Mouse (Mus musculus) neutrophil, adult 5-6 weeks (primary cell): ENCODE measurements around the gene Runx2. TPM values are rescaled to one million over a fixed set of nuclear protein-coding genes. Genes with fewer than 3 reads are reported as not detected.

ENCODE experiments used
- ATAC-seq: fragments of 151-379, 151-347 bp; 2 replicates; pipeline ENCODE4 v1.8.0; 2017; ENCODE audit warnings: mild to moderate bottlenecking, moderate TSS enrichment; ENCODE audit not compliant: insufficient number of reproducible peaks, poor library complexity, low FRiP score, severe bottlenecking; ENCODE audit errors: extremely low read depth
- total RNA-seq: library from RNA; stranded (forward); fragments of 200-1000 nt; gene quantifications from 2 replicates; pipeline ENCODE4 v1.2.3, GENCODE M21; 2017

Gene Runx2
- total RNA-seq, 1 experiment from 2014 or later: 9.8 TPM

DNA sequence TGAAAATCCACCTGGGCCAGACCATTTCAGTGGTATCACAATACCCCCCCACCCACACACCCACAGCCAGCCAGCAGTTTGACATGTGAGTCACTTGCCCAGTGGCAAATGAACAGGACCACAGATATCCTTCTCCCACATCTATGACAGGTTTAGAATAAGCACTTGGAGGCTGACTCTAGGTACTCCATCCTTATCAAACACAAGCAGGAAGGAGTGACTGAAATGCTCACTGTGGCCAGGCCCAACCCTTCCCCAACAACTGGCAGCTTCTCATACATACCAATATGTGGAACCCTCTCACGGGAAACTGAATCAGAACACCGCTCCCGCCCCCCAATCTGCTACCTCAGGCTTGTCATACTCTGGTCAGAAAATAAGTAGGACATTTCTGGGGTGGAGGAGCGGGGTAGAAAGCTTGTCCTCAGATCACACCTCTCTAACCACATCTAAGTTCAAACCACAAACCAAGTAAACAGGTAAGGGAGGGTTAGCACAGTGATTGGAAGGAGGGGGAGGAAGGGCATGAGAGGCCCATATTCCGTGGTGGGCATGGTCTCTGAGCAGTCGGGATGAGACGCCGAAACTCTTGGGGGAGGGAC, 245.5 kb downstream of the Runx2 start:
- ATAC-seq: 0 out of 2 replicates have a peak, but pooled peaks have one; percentile 14

- no peak for ATAC-seq
These were observed 247.6 kb downstream of the Runx2 start for GRCm38 (mm10) chr17:44566992-44567391.

GRCm38 (mm10) chr17:44565884-44566515, 248.6 kb downstream of the Runx2 start:
- no peak for ATAC-seq

DNA sequence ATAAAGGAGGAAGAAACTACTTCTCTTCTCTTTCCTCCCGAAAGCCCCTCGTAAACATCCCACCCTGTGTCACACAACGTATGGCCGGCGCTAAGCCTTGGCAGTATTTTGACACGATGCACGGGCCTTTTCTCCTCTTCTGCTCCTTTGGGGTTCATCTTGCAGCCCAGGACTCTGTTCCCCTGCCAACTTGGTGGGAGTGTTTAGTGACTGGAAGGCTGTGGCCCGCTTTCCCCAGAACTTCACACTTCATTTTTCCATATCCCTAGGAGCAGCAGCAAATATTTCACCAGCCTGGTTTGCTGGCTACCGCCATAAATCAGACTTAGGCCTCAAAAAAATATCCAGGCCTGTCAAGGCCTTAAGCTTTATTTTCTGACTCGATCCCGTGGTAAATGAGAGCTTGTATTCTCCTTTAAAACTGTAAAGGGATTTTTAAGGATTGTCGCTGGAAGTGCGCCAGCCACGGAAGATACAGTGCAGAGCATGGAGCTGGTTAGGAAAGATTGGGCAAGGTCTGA, 249.2 kb downstream of the Runx2 start:
- ATAC-seq: no peak

DNA sequence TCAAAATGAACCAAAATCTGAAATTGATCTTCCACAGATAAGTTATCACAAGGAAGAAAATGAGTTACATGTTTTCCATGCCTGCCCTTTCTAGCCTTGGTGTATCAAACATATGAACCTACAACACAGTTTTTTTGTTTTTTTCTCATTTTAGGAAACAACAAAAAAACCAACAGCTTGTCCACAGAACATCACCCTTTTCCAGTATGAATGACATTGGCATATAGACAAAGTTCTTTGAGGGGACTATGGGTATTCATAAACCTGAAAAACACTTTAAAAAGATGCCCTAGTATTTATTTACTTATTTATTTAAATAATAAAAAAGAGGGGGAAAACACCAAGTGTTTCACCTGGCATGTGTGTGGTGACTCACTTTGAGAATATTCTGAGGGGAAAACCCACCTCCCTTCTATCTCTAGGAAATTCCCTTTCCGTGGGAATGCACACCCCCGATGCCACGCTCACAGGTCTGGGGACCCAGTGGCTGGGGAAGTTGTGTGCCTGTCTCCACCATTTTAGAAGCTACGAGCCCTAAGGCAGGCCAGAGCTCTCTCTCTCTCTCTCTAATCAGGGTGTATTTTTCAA, 249.9 kb downstream of the Runx2 start:
- no peak for ATAC-seq

DNA sequence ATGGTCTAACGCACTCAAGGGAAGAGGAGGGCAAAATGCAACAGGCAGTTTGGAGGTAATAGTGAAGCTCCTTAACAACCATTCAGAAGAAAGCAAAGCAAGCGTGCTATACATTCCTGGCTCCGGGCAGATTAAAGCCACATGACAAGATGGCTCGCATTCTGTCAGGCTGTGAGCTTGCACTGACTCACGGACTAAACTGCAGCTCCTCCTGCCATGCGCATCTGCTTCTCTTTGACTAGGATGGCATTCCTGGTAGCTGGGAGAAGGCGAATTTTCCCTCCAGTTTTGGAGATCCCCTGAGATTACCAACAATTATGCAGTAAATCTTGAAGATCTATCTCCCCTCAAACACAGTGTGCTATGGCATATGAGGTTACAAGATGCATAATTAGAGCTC, 254.6 kb downstream of the Runx2 start:
- ATAC-seq: no peak

DNA sequence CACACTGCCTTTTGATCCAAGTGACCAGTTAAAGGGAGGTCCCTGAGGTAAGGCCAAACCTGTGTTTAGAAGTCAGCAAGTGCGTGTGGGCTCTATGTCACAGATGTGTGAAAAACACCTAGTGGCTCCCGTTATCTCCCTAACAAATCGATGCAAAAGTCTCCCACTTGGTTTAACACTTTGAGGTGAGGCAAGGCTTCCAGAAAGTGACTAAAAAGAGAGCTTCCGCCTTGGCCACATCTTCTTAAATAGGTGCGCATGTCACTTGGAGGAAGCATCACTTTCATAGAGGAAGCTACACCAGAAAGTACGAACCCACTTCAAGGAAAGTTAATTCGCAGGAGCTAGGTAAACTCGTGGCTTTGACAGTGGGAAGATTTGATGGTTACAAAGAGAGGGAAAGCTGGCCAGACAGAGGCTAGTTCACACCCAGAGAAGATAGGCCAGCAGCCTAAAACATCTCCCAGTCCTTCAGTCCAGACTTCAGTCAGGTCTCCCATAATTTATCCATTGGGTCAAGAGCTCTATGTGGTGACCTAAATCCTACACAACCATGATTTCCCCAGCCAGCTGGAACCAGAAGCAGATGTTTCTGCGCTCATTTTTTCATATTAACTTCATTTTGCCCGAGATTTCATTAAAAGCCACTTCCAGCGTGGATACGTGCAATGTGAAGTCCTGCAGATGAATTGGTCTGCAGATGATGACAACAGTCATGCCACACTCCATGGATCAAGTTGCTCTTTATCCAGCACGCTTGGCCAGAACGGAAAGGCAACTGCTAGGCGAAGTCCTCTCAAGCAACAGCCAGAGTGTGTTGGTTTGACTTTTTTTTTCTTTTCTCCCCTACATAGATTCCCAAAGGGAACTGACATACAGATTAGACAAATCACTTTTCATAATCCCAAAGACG, 257.1 kb downstream of the Runx2 start:
- ATAC-seq: no peak

- no peak for ATAC-seq
These were observed 259.7 kb downstream of the Runx2 start for GRCm38 (mm10) chr17:44554941-44555340.

DNA sequence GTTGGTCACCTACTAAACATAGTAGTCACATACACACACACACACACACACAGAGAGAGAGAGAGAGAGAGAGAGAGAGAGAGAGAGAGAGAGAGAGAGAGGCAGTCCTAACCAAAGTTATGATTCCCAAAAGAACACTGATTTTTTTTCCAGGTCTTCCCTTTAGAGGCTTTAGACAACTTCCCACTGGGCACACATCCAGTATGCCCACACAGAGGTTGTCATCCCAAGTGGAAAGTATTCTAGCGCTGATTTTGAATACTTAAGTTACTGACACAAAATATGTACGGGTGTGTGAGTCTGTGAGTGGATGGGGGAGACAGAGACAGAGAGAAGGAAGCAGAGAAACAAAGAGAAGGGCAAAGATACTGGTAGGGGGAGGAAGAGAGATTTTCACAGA, 265.0 kb downstream of the Runx2 start:
- ATAC-seq: no peak

GRCm38 (mm10) chr17:44547922-44548321, 266.7 kb downstream of the Runx2 start:
- ATAC-seq: no peak

- no peak for ATAC-seq
These were observed 267.8 kb downstream of the Runx2 start for GRCm38 (mm10) chr17:44546801-44547200.

DNA sequence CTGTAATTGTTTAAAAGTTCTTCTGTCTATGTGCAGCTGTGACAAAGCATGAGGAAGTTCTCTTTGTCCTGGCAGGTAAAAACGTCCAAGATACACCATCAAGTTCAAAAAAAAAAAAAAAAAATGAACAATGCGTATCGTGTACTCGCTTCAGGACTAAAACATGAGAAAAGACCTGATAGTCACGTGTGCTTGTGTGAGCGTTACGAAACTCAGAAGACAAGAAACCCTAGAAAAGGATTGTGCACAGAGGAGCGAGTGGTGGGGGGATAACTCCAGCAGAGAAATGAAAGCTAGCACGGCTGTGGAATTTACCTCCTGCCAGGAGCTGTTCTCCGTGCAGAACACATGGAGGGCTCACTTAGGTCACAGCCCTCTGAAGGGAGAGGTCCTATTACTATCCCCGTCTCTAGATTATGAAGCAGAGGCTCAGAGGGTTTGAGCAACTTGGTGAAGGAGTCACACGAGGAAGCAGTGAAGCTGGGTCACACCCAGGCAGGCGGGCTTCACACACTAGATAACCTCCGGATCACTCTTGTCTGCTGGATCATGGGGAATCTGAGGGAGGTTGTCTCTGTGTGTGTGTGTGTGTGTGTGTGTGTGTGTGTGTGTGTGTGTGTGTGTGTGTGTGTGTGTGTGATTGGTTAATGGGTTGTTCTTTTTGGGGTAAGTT, 269.3 kb downstream of the Runx2 start:
- no peak for ATAC-seq

- no peak for ATAC-seq
These were observed 271.9 kb downstream of the Runx2 start for GRCm38 (mm10) chr17:44542706-44543105.

GRCm38 (mm10) chr17:44540699-44541098, 273.9 kb downstream of the Runx2 start:
- ATAC-seq: no peak

- no peak for ATAC-seq
These were observed 275.7 kb downstream of the Runx2 start for GRCm38 (mm10) chr17:44538921-44539320.

- no peak for ATAC-seq
These were observed 284.6 kb downstream of the Runx2 start for GRCm38 (mm10) chr17:44530000-44530399.

DNA sequence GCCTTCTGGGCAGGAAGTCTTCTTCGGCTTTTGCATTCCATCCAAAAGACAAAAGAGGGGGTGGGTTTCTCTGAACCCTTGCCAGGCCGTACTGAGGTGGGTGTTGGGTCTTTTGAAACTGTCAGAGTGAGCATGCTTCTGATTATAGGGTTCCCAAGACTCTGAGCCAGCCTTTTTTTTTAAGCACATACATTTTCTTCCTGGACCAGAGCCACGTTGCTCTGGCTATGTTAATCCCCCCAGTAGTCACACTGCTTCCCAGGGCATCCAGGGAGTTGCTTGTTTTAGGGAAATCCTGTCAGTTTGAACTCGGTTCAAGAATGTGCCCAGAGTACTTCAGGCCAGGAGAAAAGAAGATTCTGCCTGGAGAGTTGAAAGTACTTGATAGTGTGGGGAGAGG, 286.0 kb downstream of the Runx2 start:
- no peak for ATAC-seq

DNA sequence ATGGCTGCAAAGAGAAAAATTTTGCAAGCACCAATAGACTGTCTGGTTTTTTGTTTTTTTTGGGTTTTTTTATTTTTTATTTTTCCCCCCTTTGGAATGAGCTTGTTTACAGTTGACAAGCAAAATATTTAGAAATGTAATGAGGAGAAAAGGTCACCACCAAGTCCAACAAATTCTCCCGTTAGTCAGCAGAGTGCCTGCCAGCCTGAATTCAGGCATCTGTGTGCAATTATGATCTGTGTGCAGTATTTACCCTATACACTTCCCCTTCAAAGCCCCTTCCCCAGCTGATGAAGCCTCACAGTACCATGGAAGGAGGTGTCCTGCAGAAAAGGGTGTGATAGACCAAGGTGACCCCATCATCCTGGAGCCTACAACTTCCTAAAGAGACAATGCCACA, 290.5 kb downstream of the Runx2 start:
- no peak for ATAC-seq

- ATAC-seq: no peak
These were observed 291.7 kb downstream of the Runx2 start for GRCm38 (mm10) chr17:44522906-44523305.
